Mouse (Mus musculus): ENCODE data around the gene Anks1b. TPM values are rescaled to one million over a fixed set of nuclear protein-coding genes. Genes with fewer than 3 reads are reported as not detected.

Gene Anks1b
- polyA plus RNA-seq, 1 experiment from 2014 or later: 1.9 TPM

- no peak for ATAC-seq (ENCODE audit: insufficient read depth, low FRiP score, low read depth)
Measured at GRCm38 (mm10) chr10:90431974-90432373, 558.7 kb downstream of the Anks1b start.

GRCm38 (mm10) chr10:90432479-90432878 is 559.2 kb downstream of the Anks1b start:
- 60% methylated on average over 12 of the region's 12 CpGs for WGBS
- Histone ChIP-seq H3K9me3 (no peaks in the 10 kb centered on the region), H3K27me3 (replicated peaks) (no peaks in the 10 kb centered on the region), H3K27ac (no peak overlapping the region), H3K9ac (no peak overlapping the region), H3K4me2 (no peak overlapping the region), H3K4me3 (replicated peaks) (no peak overlapping the region), H3K4me1 (no peaks in the 10 kb centered on the region), H3K36me3 (no peaks in the 10 kb centered on the region)
- ATAC-seq (ENCODE audit: insufficient read depth, low FRiP score, low read depth): no peak

More at GRCm38 (mm10) chr10:90431974-90432373, 558.7 kb downstream of the Anks1b start:
- Histone ChIP-seq H3K27ac (no peak overlapping the region), H3K9ac (no peak overlapping the region), H3K9me3 (no peaks in the 10 kb centered on the region), H3K27me3 (replicated peaks) (no peaks in the 10 kb centered on the region), H3K4me3 (replicated peaks) (no peak overlapping the region), H3K4me2 (no peak overlapping the region), H3K36me3 (no peaks in the 10 kb centered on the region), H3K4me1 (no peaks in the 10 kb centered on the region)
- 63% methylated on average over 9 of the region's 9 CpGs for WGBS

GRCm38 (mm10) chr10:90441036-90441435 is 567.7 kb downstream of the Anks1b start:
- no peak for ATAC-seq (ENCODE audit: insufficient read depth, low FRiP score, low read depth)
- H3K9me3 ChIP-seq: no peaks in the 10 kb centered on the region
- H3K4me2 ChIP-seq: no peak overlapping the region
- 62% methylated on average over 4 of the region's 4 CpGs for WGBS
- H3K36me3 ChIP-seq: no peaks in the 10 kb centered on the region
- no peak overlapping the region for H3K9ac ChIP-seq
- no peaks in the 10 kb centered on the region for H3K4me1 ChIP-seq
- H3K4me3 ChIP-seq (replicated peaks): no peak overlapping the region
- H3K27ac ChIP-seq: no peak overlapping the region
- H3K27me3 ChIP-seq (replicated peaks): no peaks in the 10 kb centered on the region

GRCm38 (mm10) chr10:90441656-90442055 is 568.3 kb downstream of the Anks1b start:
- Histone ChIP-seq H3K4me3 (replicated peaks) (no peak overlapping the region), H3K27ac (no peak overlapping the region), H3K9me3 (no peaks in the 10 kb centered on the region), H3K27me3 (replicated peaks) (no peaks in the 10 kb centered on the region), H3K4me2 (no peak overlapping the region), H3K9ac (no peak overlapping the region), H3K4me1 (no peaks in the 10 kb centered on the region), H3K36me3 (no peaks in the 10 kb centered on the region)
- ATAC-seq (ENCODE audit: insufficient read depth, low FRiP score, low read depth): no peak
- 54% methylated on average over 1 of the region's 1 CpGs for WGBS

- no peak for ATAC-seq (ENCODE audit: insufficient read depth, low FRiP score, low read depth)
- H3K36me3 ChIP-seq: no peaks in the 10 kb centered on the region
- no peak overlapping the region for H3K27ac ChIP-seq
- H3K9me3 ChIP-seq: no peaks in the 10 kb centered on the region
- no peak overlapping the region for H3K4me3 ChIP-seq (replicated peaks)
- no peaks in the 10 kb centered on the region for H3K27me3 ChIP-seq (replicated peaks)
- no peaks in the 10 kb centered on the region for H3K4me1 ChIP-seq
- no peak overlapping the region for H3K9ac ChIP-seq
- no peak overlapping the region for H3K4me2 ChIP-seq
- WGBS: 85% methylated on average over 2 of the region's 2 CpGs
Measured at GRCm38 (mm10) chr10:90464906-90465305, 591.6 kb downstream of the Anks1b start.

- no peak for ATAC-seq (ENCODE audit: insufficient read depth, low FRiP score, low read depth)
- Histone ChIP-seq H3K9ac (no peak overlapping the region), H3K27me3 (replicated peaks) (no peaks in the 10 kb centered on the region), H3K4me2 (no peak overlapping the region), H3K4me3 (replicated peaks) (no peak overlapping the region), H3K36me3 (no peaks in the 10 kb centered on the region), H3K27ac (no peak overlapping the region), H3K4me1 (no peaks in the 10 kb centered on the region), H3K9me3 (no peaks in the 10 kb centered on the region)
- 91% methylated on average over 6 of the region's 6 CpGs for WGBS
Measured at GRCm38 (mm10) chr10:90465426-90465825, 592.1 kb downstream of the Anks1b start.

GRCm38 (mm10) chr10:90467546-90467945 is 594.2 kb downstream of the Anks1b start:
- no peak overlapping the region for H3K4me3 ChIP-seq (replicated peaks)
- WGBS: 37% methylated on average over 1 of the region's 1 CpGs
- H3K4me2 ChIP-seq: no peak overlapping the region
- no peak overlapping the region for H3K27ac ChIP-seq
- no peaks in the 10 kb centered on the region for H3K9me3 ChIP-seq
- no peak overlapping the region for H3K9ac ChIP-seq
- no peaks in the 10 kb centered on the region for H3K36me3 ChIP-seq
- no peaks in the 10 kb centered on the region for H3K27me3 ChIP-seq (replicated peaks)
- no peak for ATAC-seq (ENCODE audit: insufficient read depth, low FRiP score, low read depth)
- H3K4me1 ChIP-seq: no peaks in the 10 kb centered on the region

- 52% methylated on average over 7 of the region's 7 CpGs for WGBS
- Histone ChIP-seq H3K9ac (no peak overlapping the region), H3K36me3 (no peaks in the 10 kb centered on the region), H3K4me1 (no peaks in the 10 kb centered on the region), H3K9me3 (no peaks in the 10 kb centered on the region), H3K4me2 (no peak overlapping the region), H3K27ac (no peak overlapping the region), H3K4me3 (replicated peaks) (no peak overlapping the region), H3K27me3 (replicated peaks) (no peaks in the 10 kb centered on the region)
- ATAC-seq (ENCODE audit: insufficient read depth, low FRiP score, low read depth): no peak
Measured at GRCm38 (mm10) chr10:90493436-90493835, 620.1 kb downstream of the Anks1b start.

GRCm38 (mm10) chr10:90493996-90494642 is 620.8 kb downstream of the Anks1b start:
- Histone ChIP-seq H3K9ac (no peak overlapping the region), H3K27ac (no peak overlapping the region), H3K36me3 (no peaks in the 10 kb centered on the region), H3K4me3 (replicated peaks) (no peak overlapping the region), H3K27me3 (replicated peaks) (no peaks in the 10 kb centered on the region), H3K9me3 (no peaks in the 10 kb centered on the region), H3K4me2 (no peak overlapping the region), H3K4me1 (no peaks in the 10 kb centered on the region)
- WGBS: 78% methylated on average over 3 of the region's 3 CpGs
- ATAC-seq (ENCODE audit: insufficient read depth, low FRiP score, low read depth): no peak

- 81% methylated on average over 4 of the region's 4 CpGs for WGBS
- H3K27ac ChIP-seq: no peak overlapping the region
- no peaks in the 10 kb centered on the region for H3K4me1 ChIP-seq
- ATAC-seq (ENCODE audit: insufficient read depth, low FRiP score, low read depth): no peak; the same call in 1 of the 2 replicates
- no peak overlapping the region for H3K9ac ChIP-seq
- no peaks in the 10 kb centered on the region for H3K36me3 ChIP-seq
- no peaks in the 10 kb centered on the region for H3K9me3 ChIP-seq
- no peaks in the 10 kb centered on the region for H3K27me3 ChIP-seq (replicated peaks)
- H3K4me2 ChIP-seq: no peak overlapping the region
- no peak overlapping the region for H3K4me3 ChIP-seq (replicated peaks)
Measured at GRCm38 (mm10) chr10:90494981-90495516, 621.7 kb downstream of the Anks1b start.

- H3K9me3 ChIP-seq: no peaks in the 10 kb centered on the region
- ATAC-seq (ENCODE audit: insufficient read depth, low FRiP score, low read depth): peak; percentile 39; the same call in 1 of the 2 replicates
- no peak overlapping the region for H3K27ac ChIP-seq
- H3K4me1 ChIP-seq: no peaks in the 10 kb centered on the region
- no peak overlapping the region for H3K4me3 ChIP-seq (replicated peaks)
- H3K36me3 ChIP-seq: no peaks in the 10 kb centered on the region
- WGBS: 48% methylated on average over 1 of the region's 1 CpGs
- H3K9ac ChIP-seq: no peak overlapping the region
- H3K4me2 ChIP-seq: no peak overlapping the region
- no peaks in the 10 kb centered on the region for H3K27me3 ChIP-seq (replicated peaks)
Measured at GRCm38 (mm10) chr10:90507561-90507960, 634.3 kb downstream of the Anks1b start.

GRCm38 (mm10) chr10:90512801-90513200 is 639.5 kb downstream of the Anks1b start:
- ATAC-seq (ENCODE audit: insufficient read depth, low FRiP score, low read depth): no peak
- 72% methylated on average over 9 of the region's 9 CpGs for WGBS

More at GRCm38 (mm10) chr10:90512801-90513200, 639.5 kb downstream of the Anks1b start:
- Histone ChIP-seq H3K4me1 (no peaks in the 10 kb centered on the region), H3K4me2 (no peak overlapping the region), H3K27ac (no peak overlapping the region), H3K4me3 (replicated peaks) (no peak overlapping the region), H3K36me3 (no peaks in the 10 kb centered on the region), H3K9ac (no peak overlapping the region), H3K9me3 (no peaks in the 10 kb centered on the region), H3K27me3 (replicated peaks) (no peaks in the 10 kb centered on the region)

Data from stomach, embryonic 15.5 days (tissue).